Mouse (Mus musculus): ENCODE measurements around the gene Vmn1r192. TPM values are rescaled to one million over a fixed set of nuclear protein-coding genes. Genes with fewer than 3 reads are reported as not detected.
"Not testable (repeated sequence)": the region's sequence is repeated elsewhere in the genome, so short reads cannot be mapped to it uniquely, and the experiment has no call there.

The Vmn1r192 gene
- polyA plus RNA-seq (2015; fragmentation: Nextera tagmentation; extraction: Ambion mirVana) = not detected in 2 replicates

DNA sequence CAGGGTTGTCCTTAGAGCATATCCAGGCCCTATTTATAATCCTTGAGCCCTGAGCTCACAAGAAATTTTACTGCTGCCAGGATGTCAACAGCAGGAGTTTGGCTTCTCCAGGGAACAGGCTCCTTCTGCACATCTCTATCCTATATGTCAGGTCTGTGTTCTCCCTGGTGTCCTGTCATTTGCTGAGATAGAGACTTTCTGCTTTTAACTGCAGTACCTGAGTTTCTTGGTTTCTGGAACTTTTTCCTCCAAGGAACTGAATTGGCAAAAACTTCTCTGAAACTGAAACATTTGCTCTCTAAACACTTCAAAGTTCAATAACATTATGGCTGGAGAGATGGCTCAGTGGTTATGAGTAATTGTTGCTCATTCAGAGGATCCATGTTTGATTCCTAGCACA is at the start of gene Vmn1r192:
TSS of gene Vmn1r192 (minus strand) at position 101 of the 400 bp plus-strand sequence.
- H3K4me1 ChIP-seq (replicated peaks) = no peaks in the 10 kb centered on the region
- H3K4me2 ChIP-seq = no peak within 1 kb of the TSS
- H3K27me3 ChIP-seq = no peaks in the 10 kb centered on the region
- no peaks in the 10 kb centered on the region for H3K36me3 ChIP-seq
- H3K4me3 ChIP-seq = no peak within 1 kb of the TSS
- H3K9ac ChIP-seq = no peak within 1 kb of the TSS
- H3K9me3 ChIP-seq = no peaks in the 10 kb centered on the region
- H3K27ac ChIP-seq (replicated peaks) = no peak within 1 kb of the TSS
- no peak for ATAC-seq (ENCODE audit: low read depth)

DNA sequence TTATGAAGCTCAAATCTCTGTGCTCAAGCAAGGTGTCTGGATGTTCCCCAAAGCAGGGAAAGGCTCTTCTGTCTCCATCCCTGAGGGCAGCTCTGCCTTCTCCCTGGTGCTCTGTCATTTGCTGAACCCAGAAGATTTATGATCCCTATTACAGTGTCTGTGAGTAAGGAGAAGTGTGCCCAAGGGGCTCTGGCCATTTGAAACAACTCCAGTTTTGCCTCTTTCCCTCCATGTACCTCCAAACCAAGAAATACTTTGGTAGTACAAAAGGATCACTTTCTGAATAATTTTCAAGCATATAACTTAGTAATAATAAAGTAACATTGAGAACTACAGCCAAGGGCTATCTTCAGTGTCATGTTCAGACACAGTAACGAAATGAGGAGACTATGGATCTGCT is 32.1 kb upstream of the Vmn1r192 start, which contains the start of gene Vmn1r193:
TSS of gene Vmn1r193 (minus strand) at position 101 of the 400 bp plus-strand sequence.
- H3K27me3 ChIP-seq; H3K9me3 ChIP-seq; H3K27ac ChIP-seq (replicated peaks); H3K4me2 ChIP-seq; H3K4me1 ChIP-seq (replicated peaks); H3K9ac ChIP-seq; ATAC-seq (ENCODE audit: low read depth); H3K4me3 ChIP-seq; H3K36me3 ChIP-seq: not testable (repeated sequence)
- WGBS = 84% methylated on average over 1 of the region's 1 CpGs

DNA sequence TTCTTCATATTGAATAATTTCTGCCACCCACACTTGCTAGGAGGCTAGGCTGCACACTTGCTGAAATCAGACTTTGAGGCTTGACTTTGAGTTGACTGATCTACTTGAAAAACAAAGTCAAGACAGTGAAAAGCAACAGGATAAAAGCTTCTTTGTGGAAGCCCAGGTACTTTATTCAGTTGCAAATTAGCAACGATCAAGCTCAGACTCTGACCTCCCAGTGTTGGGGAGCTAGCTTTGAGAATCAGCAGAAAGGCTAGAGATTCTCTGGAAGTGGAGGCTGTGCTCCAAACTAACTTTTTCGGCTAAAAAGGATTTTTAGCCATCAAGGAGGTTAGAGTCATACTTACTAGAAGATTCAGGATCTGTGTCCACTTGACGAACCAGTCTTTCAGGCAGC is 1.8 kb upstream of the Vmn1r192 start:
- not testable (repeated sequence) for H3K4me2 ChIP-seq; H3K4me1 ChIP-seq (replicated peaks); H3K27me3 ChIP-seq; H3K27ac ChIP-seq (replicated peaks); H3K36me3 ChIP-seq; ATAC-seq (ENCODE audit: low read depth); H3K9me3 ChIP-seq; H3K4me3 ChIP-seq; H3K9ac ChIP-seq
- WGBS = 75% methylated on average over 3 of the region's 3 CpGs

DNA sequence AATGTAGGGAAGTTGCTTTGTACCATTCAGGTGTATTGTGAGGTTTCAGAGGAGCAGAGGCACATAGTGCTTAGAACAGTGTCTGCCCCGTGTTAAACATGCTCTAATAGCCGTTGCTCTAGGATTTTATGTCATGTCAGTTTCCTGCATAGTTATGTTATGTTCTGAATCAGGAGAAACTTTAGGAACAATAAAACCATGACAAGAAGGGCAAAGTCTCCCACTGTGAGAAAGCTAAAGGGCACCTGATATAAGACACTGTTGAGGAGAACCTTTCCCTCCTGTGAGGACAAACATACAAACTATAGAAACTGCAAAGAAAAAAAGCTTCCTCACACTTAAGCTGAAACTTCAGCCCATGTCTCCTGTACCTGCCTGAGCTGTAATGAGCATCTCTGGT is 556 bp downstream of the Vmn1r192 start:
- no peak overlapping the region for H3K4me3 ChIP-seq
- ATAC-seq (ENCODE audit: low read depth) = no peak

DNA sequence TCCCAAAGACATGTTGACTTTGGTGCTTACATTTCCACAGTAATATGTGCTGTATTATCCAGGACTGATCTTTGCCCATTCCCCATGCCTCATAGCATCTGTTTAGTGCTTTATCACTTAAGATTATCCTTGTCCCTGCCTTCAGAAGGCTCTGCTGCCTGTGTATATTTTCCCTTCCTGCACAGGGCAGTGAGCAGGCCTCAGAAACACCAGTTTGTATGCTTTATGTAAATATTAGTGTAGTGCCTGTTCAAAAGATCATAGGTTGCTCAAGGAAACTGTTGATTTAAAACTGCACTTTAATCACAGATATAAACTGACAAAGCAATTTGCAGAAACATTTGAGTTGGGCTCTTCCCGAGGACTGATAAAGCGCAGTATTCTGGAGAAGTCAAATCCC is 1.6 kb downstream of the Vmn1r192 start:
- no peaks in the 10 kb centered on the region for H3K9me3 ChIP-seq
- 91% methylated on average over 2 of the region's 2 CpGs for whole genome bisulfite sequencing
- H3K4me3 ChIP-seq = no peak overlapping the region
- H3K36me3 ChIP-seq = no peaks in the 10 kb centered on the region
- H3K9ac ChIP-seq = no peak overlapping the region
- ATAC-seq (ENCODE audit: low read depth) = no peak
- no peak overlapping the region for H3K27ac ChIP-seq (replicated peaks)
- no peak overlapping the region for H3K4me2 ChIP-seq
- no peaks in the 10 kb centered on the region for H3K4me1 ChIP-seq (replicated peaks)
- H3K27me3 ChIP-seq = no peaks in the 10 kb centered on the region

More for the DNA sequence above, 556 bp downstream of the Vmn1r192 start:
- H3K9ac ChIP-seq = no peak overlapping the region
- no peak overlapping the region for H3K27ac ChIP-seq (replicated peaks)
- no peaks in the 10 kb centered on the region for H3K36me3 ChIP-seq
- WGBS = 75% methylated on average over 2 of the region's 2 CpGs
- no peaks in the 10 kb centered on the region for H3K27me3 ChIP-seq
- H3K9me3 ChIP-seq = no peaks in the 10 kb centered on the region
- H3K4me1 ChIP-seq (replicated peaks) = no peaks in the 10 kb centered on the region
- no peak overlapping the region for H3K4me2 ChIP-seq

DNA sequence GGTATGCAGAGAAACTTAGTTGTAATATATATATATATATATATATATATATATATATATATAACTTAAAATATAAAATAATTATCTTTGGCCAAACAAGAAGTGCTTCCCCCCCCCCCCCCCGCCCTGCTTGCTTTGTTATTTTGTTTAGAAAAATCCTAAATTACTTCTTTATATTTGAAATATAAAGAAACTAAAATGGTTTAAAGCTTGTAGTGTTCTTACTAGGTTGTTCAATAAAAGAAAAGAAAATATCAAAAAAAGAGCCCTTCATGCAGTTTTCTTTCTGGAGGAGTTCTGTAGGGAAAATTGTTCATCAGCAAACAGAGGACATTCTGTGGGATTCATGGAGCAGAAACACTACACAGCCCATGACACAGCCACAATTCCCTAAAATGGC is 7.1 kb downstream of the Vmn1r192 start, which contains the start of gene Vmn1r191:
TSS of gene Vmn1r191 (minus strand) at position 101 of the 400 bp plus-strand sequence.
- Histone ChIP-seq H3K9ac (no peak within 1 kb of the TSS), H3K27me3 (no peaks in the 10 kb centered on the region), H3K9me3 (no peaks in the 10 kb centered on the region), H3K4me3 (no peak within 1 kb of the TSS), H3K4me2 (no peak within 1 kb of the TSS), H3K27ac (replicated peaks) (no peak within 1 kb of the TSS), H3K36me3 (no peaks in the 10 kb centered on the region), H3K4me1 (replicated peaks) (no peaks in the 10 kb centered on the region)
- 78% methylated on average over 1 of the region's 1 CpGs for WGBS
- no peak for ATAC-seq (ENCODE audit: low read depth)

DNA sequence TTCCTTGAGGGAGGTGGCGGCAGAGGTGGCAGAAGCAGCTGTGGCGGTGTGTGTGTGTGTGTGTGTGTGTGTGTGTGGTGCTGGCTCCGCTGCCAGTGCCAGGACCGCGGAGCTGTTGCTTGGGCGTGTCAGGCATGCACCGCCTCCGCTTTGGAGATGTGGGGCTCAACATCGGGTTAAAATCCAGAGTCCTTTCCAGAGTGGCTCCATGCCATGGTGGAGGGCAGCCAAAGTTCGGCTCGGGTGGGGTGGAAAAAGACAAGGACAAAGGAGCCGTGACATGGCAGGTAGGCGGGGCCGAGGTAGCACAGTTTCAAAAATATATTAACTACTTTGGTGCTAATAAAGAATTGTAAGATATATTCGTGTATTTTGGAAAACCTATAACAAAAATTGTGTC is 22.5 kb downstream of the Vmn1r192 start:
- ATAC-seq (ENCODE audit: low read depth) = no peak
- H3K4me3 ChIP-seq = no peak overlapping the region
- no peak overlapping the region for H3K27ac ChIP-seq (replicated peaks)
- H3K36me3 ChIP-seq = no peaks in the 10 kb centered on the region
- WGBS = 95% methylated on average over 15 of the region's 15 CpGs
- no peaks in the 10 kb centered on the region for H3K27me3 ChIP-seq
- no peak overlapping the region for H3K4me2 ChIP-seq
- peaks cover 16% of the 10 kb centered on the region for H3K9me3 ChIP-seq
- no peak overlapping the region for H3K9ac ChIP-seq
- no peaks in the 10 kb centered on the region for H3K4me1 ChIP-seq (replicated peaks)

DNA sequence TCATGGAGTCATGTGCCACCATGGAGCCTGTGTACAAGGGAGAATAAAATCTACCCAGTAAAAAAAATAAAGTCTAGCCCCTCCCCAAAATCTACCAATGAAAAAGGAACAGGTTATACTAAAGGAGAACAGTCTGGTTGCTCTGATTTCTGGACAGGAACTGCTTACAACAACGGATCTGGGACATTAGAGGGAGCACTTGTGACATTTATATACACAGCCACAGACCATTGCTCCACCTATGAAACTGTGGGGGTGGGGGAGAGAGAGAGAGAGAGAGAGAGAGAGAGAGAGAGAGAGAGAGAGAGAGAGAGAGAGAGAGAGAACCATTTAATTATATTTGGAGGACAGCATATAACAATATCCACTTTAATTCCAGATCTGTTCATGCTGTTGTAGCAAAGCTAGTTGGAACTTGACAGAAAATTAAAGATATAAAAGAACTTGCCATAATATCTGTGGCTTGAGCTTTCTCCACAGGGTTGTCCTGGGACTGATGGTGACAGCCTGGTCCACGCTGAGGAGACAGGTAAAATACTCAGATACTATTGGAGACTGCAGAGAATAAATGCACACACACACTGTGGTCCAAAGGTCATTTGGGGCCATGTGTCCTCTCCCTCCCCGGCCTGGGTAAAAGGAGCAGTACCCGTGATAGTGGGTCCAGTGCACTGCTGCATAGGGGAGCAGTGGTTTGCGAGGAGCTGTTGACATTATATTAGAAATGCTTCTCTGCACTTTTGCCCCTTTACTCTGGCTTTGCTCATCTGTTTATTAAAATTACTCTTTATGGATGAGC is 54.2 kb downstream of the Vmn1r192 start:
- ATAC-seq (ENCODE audit: low read depth) = not testable (repeated sequence)

More for the DNA sequence above, 54.2 kb downstream of the Vmn1r192 start:
- not testable (repeated sequence) for H3K9me3 ChIP-seq; H3K4me1 ChIP-seq (replicated peaks); H3K27me3 ChIP-seq; H3K9ac ChIP-seq; H3K36me3 ChIP-seq; H3K4me3 ChIP-seq; H3K27ac ChIP-seq (replicated peaks); H3K4me2 ChIP-seq
- 82% methylated on average over 5 of the region's 5 CpGs for WGBS

Small RNAs within 50 kb of the gene (microRNA-seq; reads per million reads assigned to microRNA genes)
- gene Gm23282 (not detected), gene Gm25084 (not detected)

Other genes starting within 250 kb of the Vmn1r192 start
- 16.0 and 16.3 TPM in 2 replicates for gene Zfp184, start 246.0 kb downstream of the Vmn1r192 start, polyA plus RNA-seq (2015; fragmentation: Nextera tagmentation; extraction: Ambion mirVana)
- not detected in 2 replicates for gene Pom121l2, start 209.9 kb downstream of the Vmn1r192 start, polyA plus RNA-seq (2015; fragmentation: Nextera tagmentation; extraction: Ambion mirVana)
- gene Prss16, start 181.4 kb downstream of the Vmn1r192 start, polyA plus RNA-seq (2015; fragmentation: Nextera tagmentation; extraction: Ambion mirVana) = 0.17 and 0.18 TPM in 2 replicates
- gene Hist1h2ah, start 155.6 kb downstream of the Vmn1r192 start, polyA plus RNA-seq (2015; fragmentation: Nextera tagmentation; extraction: Ambion mirVana) = 1.7 TPM in 1 of 2 replicates, not detected in the other
- gene Hist1h2bk, start 155.3 kb downstream of the Vmn1r192 start, polyA plus RNA-seq (2015; fragmentation: Nextera tagmentation; extraction: Ambion mirVana) = 2.5 and 3.8 TPM in 2 replicates
- 8.8 and 10.1 TPM in 2 replicates for gene Hist1h4i, start 149.8 kb downstream of the Vmn1r192 start, polyA plus RNA-seq (2015; fragmentation: Nextera tagmentation; extraction: Ambion mirVana)
- gene Hist1h2ag, start 148.2 kb downstream of the Vmn1r192 start, polyA plus RNA-seq (2015; fragmentation: Nextera tagmentation; extraction: Ambion mirVana) = 8.4 and 11.4 TPM in 2 replicates
- 2.7 and 3.3 TPM in 2 replicates for gene Hist1h2bj, start 147.9 kb downstream of the Vmn1r192 start, polyA plus RNA-seq (2015; fragmentation: Nextera tagmentation; extraction: Ambion mirVana)
- gene Vmn1r188, start 106.7 kb downstream of the Vmn1r192 start, polyA plus RNA-seq (2015; fragmentation: Nextera tagmentation; extraction: Ambion mirVana) = not detected in 2 replicates
- gene Vmn1r189, start 85.3 kb downstream of the Vmn1r192 start, polyA plus RNA-seq (2015; fragmentation: Nextera tagmentation; extraction: Ambion mirVana) = not detected in 2 replicates
- not detected in 2 replicates for gene Vmn1r191, start 7.2 kb downstream of the Vmn1r192 start, polyA plus RNA-seq (2015; fragmentation: Nextera tagmentation; extraction: Ambion mirVana)
- not detected in 2 replicates for gene Vmn1r193, start 32.0 kb upstream of the Vmn1r192 start, polyA plus RNA-seq (2015; fragmentation: Nextera tagmentation; extraction: Ambion mirVana)
- not detected in 2 replicates for gene Vmn1r194, start 53.1 kb upstream of the Vmn1r192 start, polyA plus RNA-seq (2015; fragmentation: Nextera tagmentation; extraction: Ambion mirVana)
- not detected in 2 replicates for gene Vmn1r195, start 79.4 kb upstream of the Vmn1r192 start, polyA plus RNA-seq (2015; fragmentation: Nextera tagmentation; extraction: Ambion mirVana)
- gene Vmn1r196, start 98.8 kb upstream of the Vmn1r192 start, polyA plus RNA-seq (2015; fragmentation: Nextera tagmentation; extraction: Ambion mirVana) = not detected in 2 replicates
- not detected in 2 replicates for gene Vmn1r197, start 133.4 kb upstream of the Vmn1r192 start, polyA plus RNA-seq (2015; fragmentation: Nextera tagmentation; extraction: Ambion mirVana)
- gene Vmn1r198, start 159.2 kb upstream of the Vmn1r192 start, polyA plus RNA-seq (2015; fragmentation: Nextera tagmentation; extraction: Ambion mirVana) = not detected in 2 replicates
- gene Vmn1r199, start 188.7 kb upstream of the Vmn1r192 start, polyA plus RNA-seq (2015; fragmentation: Nextera tagmentation; extraction: Ambion mirVana) = not detected in 2 replicates
- not detected in 2 replicates for gene Vmn1r200, start 199.2 kb upstream of the Vmn1r192 start, polyA plus RNA-seq (2015; fragmentation: Nextera tagmentation; extraction: Ambion mirVana)

Measured in neural tube, embryonic 13.5 days (tissue).